Mouse (Mus musculus) hematopoietic stem cell, adult 5-6 weeks (primary cell): Measurements from ENCODE around the gene Ces2h. TPM values are rescaled to one million over a fixed set of nuclear protein-coding genes. Genes with fewer than 3 reads are reported as not detected.
"Not testable (repeated sequence)": the region's sequence is repeated elsewhere in the genome, so short reads cannot be mapped to it uniquely, and the experiment has no call there.

Experiments
- ATAC-seq, 2 experiments: fragments of 125-278 bp in 1 of 2; replicated peaks in 1 of 2; 2 replicates each; pipeline ENCODE4 v1.8.0; 2016 to 2017; ENCODE audit warnings: inconsistent platforms in 2 of 2, mild to moderate bottlenecking in 2 of 2, moderate number of reproducible peaks in 2 of 2, low read depth in 1 of 2, moderate TSS enrichment in 1 of 2; ENCODE audit not compliant: low FRiP score in 2 of 2, poor library complexity in 2 of 2, severe bottlenecking in 2 of 2, insufficient read depth in 1 of 2, low TSS enrichment in 1 of 2
- total RNA-seq: library from RNA; stranded (forward); fragments of 172-1452, 232-1000 nt; gene quantifications from 2 replicates; pipeline ENCODE4 v1.2.3, GENCODE M21; 2017

The Ces2h gene
- total RNA-seq, 1 experiment from 2014 or later, result not detected

- 0 out of 4 replicates have a peak, but pooled peaks of 1 of the 2 experiments have one; percentile 4 for ATAC-seq
Observed at GRCm38 (mm10) chr8:105066761-105067160, 66.1 kb downstream of the Ces2h start.

- not testable (repeated sequence) for ATAC-seq
Observed at GRCm38 (mm10) chr8:105067905-105068304, 67.3 kb downstream of the Ces2h start.

- ATAC-seq, result no peak
Observed at GRCm38 (mm10) chr8:105068971-105069370, 68.3 kb downstream of the Ces2h start.

Other genes with a start within 250 kb of the Ces2h start
- gene Ces2b, start 169.3 kb upstream of the Ces2h start, total RNA-seq, result not detected in 2 replicates
- gene Ces2c, start 153.8 kb upstream of the Ces2h start, total RNA-seq, result 0.89 TPM in 1 of 2 replicates, not detected in the other
- not detected in 2 replicates for gene Ces2e, start 74.6 kb upstream of the Ces2h start, total RNA-seq
- gene Ces2f, start 53.5 kb upstream of the Ces2h start, total RNA-seq, result not detected in 2 replicates
- 2.5 and 15.4 TPM in 2 replicates for gene Ces2g, start 39.1 kb upstream of the Ces2h start, total RNA-seq
- not detected in 2 replicates for gene Ces3a, start 47.7 kb downstream of the Ces2h start, total RNA-seq
- not detected in 2 replicates for gene Ces3b, start 82.9 kb downstream of the Ces2h start, total RNA-seq
- gene Ces4a, start 130.9 kb downstream of the Ces2h start, total RNA-seq, result not detected in 2 replicates
- gene Cbfb, start 169.8 kb downstream of the Ces2h start, total RNA-seq, result 204 and 237 TPM in 2 replicates
- gene D230025D16Rik, start 224.3 kb downstream of the Ces2h start, total RNA-seq, result 15.1 and 15.7 TPM in 2 replicates